Mouse (Mus musculus): ENCODE results near the gene Adamts10. TPM values are rescaled to one million over a fixed set of nuclear protein-coding genes. Genes with fewer than 3 reads are reported as not detected.

Gene Adamts10
- polyA plus RNA-seq, 1 experiment from 2014 or later = 5.9 TPM

DNA sequence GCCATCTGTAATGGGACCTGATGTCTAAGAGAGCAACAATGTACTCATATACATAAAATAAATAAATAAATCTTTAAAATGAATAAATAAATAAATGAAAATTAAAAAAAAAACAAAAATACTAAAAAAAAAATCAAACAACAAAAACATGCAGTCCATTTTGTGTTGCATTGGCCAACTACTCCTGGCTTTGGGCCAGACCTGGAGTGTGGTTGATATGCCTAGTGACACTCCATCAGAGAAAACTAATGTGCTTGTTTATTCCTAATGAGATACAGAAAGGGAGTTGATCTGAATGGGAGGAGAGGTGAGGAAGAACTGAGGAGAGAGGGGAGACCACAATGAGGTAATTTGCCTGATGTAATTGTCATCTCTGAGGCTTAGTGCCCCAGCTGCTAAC lies 29.4 kb upstream of the Adamts10 start:
- Histone ChIP-seq H3K4me1 (replicated peaks; ENCODE audit: control insufficient read depth, insufficient read depth, low read length) (no peaks in the 10 kb centered on the region), H3K4me3 (ENCODE audit: low read depth, low read length) (no peak overlapping the region), H3K4me2 (replicated peaks; ENCODE audit: low read depth) (no peak overlapping the region), H3K27me3 (replicated peaks; ENCODE audit: control insufficient read depth, insufficient read depth, low read length) (no peaks in the 10 kb centered on the region), H3K36me3 (ENCODE audit: control insufficient read depth, insufficient read depth) (no peaks in the 10 kb centered on the region), H3K9ac (ENCODE audit: low read depth, low read length) (no peak overlapping the region), H3K9me3 (ENCODE audit: control insufficient read depth) (no peaks in the 10 kb centered on the region), H3K27ac (ENCODE audit: low read depth, low read length) (no peak overlapping the region)
- no peak for TF ChIP-seq CTCF (IDR thresholded peaks at IDR 0.05; ENCODE audit: low read depth)
- ATAC-seq = no peak

DNA sequence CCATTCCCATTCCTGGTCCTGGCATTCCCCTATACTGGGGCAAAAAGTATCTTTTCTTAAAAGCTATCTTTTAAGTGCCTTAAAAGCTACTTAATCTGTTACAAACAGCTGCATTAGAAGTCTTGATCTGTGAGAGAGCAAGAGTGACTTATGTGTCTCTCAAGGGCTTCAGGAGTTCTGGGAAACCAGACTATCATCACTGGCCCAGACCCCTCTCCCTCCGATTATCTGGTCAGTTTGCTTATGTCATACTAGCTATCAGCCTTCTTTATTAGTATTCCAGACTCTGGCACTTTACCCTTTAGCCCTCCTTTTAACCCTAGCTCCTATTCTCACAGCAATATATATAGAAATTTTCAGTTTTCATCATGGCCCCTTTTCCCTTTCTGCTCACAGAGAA lies 25.1 kb upstream of the Adamts10 start:
- no peak for TF ChIP-seq CTCF (IDR thresholded peaks at IDR 0.05; ENCODE audit: low read depth)
- 39% methylated on average over 1 of the region's 1 CpGs for WGBS
- H3K27me3 ChIP-seq (replicated peaks; ENCODE audit: control insufficient read depth, insufficient read depth, low read length) = no peaks in the 10 kb centered on the region
- no peaks in the 10 kb centered on the region for H3K36me3 ChIP-seq (ENCODE audit: control insufficient read depth, insufficient read depth)
- H3K4me3 ChIP-seq (ENCODE audit: low read depth, low read length) = no peak overlapping the region
- no peak overlapping the region for H3K4me2 ChIP-seq (replicated peaks; ENCODE audit: low read depth)
- H3K4me1 ChIP-seq (replicated peaks; ENCODE audit: control insufficient read depth, insufficient read depth, low read length) = no peaks in the 10 kb centered on the region
- H3K9me3 ChIP-seq (ENCODE audit: control insufficient read depth) = no peaks in the 10 kb centered on the region
- H3K9ac ChIP-seq (ENCODE audit: low read depth, low read length) = no peak overlapping the region
- no peak overlapping the region for H3K27ac ChIP-seq (ENCODE audit: low read depth, low read length)
- ATAC-seq = no peak

DNA sequence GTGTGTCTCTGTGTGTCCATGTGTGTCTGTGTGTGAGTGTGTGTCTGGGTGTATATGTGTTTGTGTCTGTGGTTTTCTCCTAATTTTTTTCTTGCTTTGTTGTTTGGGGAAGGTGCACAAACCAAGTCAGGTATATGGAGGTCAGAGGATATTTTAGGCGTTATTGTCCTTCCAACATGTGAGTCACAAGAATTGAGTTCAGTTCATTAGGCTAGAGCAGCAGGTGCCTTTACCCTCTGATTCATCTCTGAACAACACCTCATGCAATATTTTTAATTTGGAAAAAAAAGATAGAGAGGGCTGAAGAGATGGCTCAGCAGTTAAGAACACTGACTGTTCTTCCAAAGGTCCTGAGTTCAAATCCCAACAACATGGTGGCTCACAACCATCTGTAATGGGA lies 15.6 kb upstream of the Adamts10 start:
- Histone ChIP-seq H3K9ac (ENCODE audit: low read depth, low read length) (no peak overlapping the region), H3K4me2 (replicated peaks; ENCODE audit: low read depth) (no peak overlapping the region), H3K27me3 (replicated peaks; ENCODE audit: control insufficient read depth, insufficient read depth, low read length) (no peaks in the 10 kb centered on the region), H3K9me3 (ENCODE audit: control insufficient read depth) (no peaks in the 10 kb centered on the region), H3K4me1 (replicated peaks; ENCODE audit: control insufficient read depth, insufficient read depth, low read length) (no peaks in the 10 kb centered on the region), H3K36me3 (ENCODE audit: control insufficient read depth, insufficient read depth) (no peaks in the 10 kb centered on the region), H3K4me3 (ENCODE audit: low read depth, low read length) (no peak overlapping the region), H3K27ac (ENCODE audit: low read depth, low read length) (no peak overlapping the region)
- no peak for ATAC-seq
- no peak for TF ChIP-seq CTCF (IDR thresholded peaks at IDR 0.05; ENCODE audit: low read depth)
- WGBS = 96% methylated on average over 1 of the region's 1 CpGs

DNA sequence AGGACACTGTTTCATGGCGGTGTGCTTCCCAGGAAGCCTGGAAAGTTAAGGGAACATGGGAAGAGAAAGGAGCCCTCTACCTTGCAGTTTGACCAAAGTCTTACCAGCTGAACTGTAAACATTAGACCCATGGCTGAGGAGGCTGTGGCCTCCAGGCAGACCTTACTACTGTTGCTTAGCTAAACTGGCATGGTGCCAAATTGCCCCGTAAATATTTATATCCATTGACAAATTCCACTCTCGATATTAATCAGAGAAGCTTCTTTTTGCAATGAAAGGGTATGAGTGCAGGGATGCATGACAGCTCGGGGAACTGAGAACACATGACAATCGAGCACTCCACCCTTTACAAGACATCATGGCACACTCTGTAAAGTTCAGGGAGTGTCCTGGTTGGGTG lies 13.8 kb upstream of the Adamts10 start:
- Histone ChIP-seq H3K4me3 (ENCODE audit: low read depth, low read length) (no peak overlapping the region), H3K27me3 (replicated peaks; ENCODE audit: control insufficient read depth, insufficient read depth, low read length) (no peaks in the 10 kb centered on the region), H3K4me1 (replicated peaks; ENCODE audit: control insufficient read depth, insufficient read depth, low read length) (no peaks in the 10 kb centered on the region), H3K27ac (ENCODE audit: low read depth, low read length) (no peak overlapping the region), H3K4me2 (replicated peaks; ENCODE audit: low read depth) (no peak overlapping the region), H3K36me3 (ENCODE audit: control insufficient read depth, insufficient read depth) (no peaks in the 10 kb centered on the region), H3K9ac (ENCODE audit: low read depth, low read length) (no peak overlapping the region), H3K9me3 (ENCODE audit: control insufficient read depth) (no peaks in the 10 kb centered on the region)
- ATAC-seq = no peak
- TF ChIP-seq CTCF (IDR thresholded peaks at IDR 0.05; ENCODE audit: low read depth) = no peak
- 44% methylated on average over 5 of the region's 5 CpGs for WGBS

DNA sequence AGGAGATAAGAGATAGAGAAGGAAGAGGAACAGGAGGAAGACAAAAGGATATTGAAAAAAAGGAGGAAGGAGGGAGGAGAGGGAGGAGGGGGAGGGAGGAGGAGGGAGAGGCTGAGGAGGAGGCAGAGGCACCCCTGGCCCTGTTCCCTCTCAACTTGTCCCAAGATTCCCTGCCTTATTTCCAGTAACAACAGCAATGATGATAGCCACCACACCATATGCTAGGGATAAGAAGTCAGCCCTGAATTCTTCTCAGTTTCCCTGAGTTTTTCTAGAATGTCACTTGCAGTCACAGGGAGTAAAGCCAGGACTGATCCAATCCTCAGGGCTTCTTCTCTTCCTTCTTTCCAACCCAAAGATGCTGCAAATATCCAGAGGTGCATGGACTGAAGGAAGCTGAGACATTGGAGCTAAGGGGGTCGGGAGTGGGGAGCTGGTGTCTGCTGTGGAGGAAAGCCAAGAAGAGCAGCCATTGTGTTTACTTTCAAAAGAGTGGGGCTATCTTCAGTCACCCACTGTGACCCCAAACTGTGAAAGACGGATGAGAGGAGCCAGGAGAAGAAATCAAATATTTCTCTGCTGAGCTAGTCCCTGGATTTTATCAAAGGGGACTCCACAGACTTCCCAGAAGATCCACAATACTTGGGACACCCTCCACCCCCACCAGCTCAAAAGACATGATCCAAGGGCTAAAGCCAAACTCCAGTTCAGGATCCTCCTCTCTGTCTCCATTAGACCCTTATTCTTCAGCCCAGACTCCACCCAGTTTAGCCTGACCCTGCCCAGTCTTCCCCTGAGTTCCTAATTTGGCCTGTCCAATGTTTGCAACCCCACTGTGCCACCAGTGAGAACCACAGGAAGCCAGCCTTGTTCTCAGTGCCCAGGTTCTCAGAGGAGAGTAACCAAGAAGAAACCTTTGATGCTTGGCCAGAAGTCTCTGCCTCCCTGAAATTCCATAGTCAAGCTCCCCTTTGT lies 11.3 kb upstream of the Adamts10 start:
- Histone ChIP-seq H3K36me3 (ENCODE audit: control insufficient read depth, insufficient read depth) (no peaks in the 10 kb centered on the region), H3K4me2 (replicated peaks; ENCODE audit: low read depth) (no peak overlapping the region), H3K9ac (ENCODE audit: low read depth, low read length) (no peak overlapping the region), H3K4me1 (replicated peaks; ENCODE audit: control insufficient read depth, insufficient read depth, low read length) (no peaks in the 10 kb centered on the region), H3K27me3 (replicated peaks; ENCODE audit: control insufficient read depth, insufficient read depth, low read length) (no peaks in the 10 kb centered on the region), H3K4me3 (ENCODE audit: low read depth, low read length) (no peak overlapping the region), H3K27ac (ENCODE audit: low read depth, low read length) (no peak overlapping the region), H3K9me3 (ENCODE audit: control insufficient read depth) (no peaks in the 10 kb centered on the region)
- TF ChIP-seq CTCF (IDR thresholded peaks at IDR 0.05; ENCODE audit: low read depth) = no peak
- no peak for ATAC-seq
- WGBS = 39% methylated on average over 2 of the region's 2 CpGs

DNA sequence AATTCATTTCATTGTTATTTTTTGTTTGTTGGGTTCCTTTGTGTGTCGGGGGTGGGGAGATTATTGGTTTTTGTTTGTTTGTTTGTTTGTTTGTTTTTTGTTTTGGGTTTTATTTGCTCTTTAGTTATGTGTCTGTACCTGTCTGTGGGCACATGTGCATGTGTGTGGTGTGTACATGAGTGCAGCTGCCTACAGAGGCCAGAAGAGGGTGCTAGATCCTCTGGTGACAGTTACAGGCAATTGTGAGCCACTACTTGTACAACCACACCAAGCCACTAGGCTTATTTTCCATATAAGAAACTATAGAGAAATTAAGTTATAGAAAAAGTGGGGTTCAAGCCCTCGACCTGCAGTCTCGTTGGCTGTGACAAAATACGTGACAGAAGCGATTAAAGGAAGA lies 10.1 kb upstream of the Adamts10 start:
- TF ChIP-seq CTCF (IDR thresholded peaks at IDR 0.05; ENCODE audit: low read depth) = peak; percentile 56
- ATAC-seq = no peak
- no peaks in the 10 kb centered on the region for H3K27me3 ChIP-seq (replicated peaks; ENCODE audit: control insufficient read depth, insufficient read depth, low read length)
- H3K4me3 ChIP-seq (ENCODE audit: low read depth, low read length) = no peak overlapping the region
- no peak overlapping the region for H3K4me2 ChIP-seq (replicated peaks; ENCODE audit: low read depth)
- no peak overlapping the region for H3K9ac ChIP-seq (ENCODE audit: low read depth, low read length)
- 85% methylated on average over 5 of the region's 5 CpGs for WGBS
- H3K36me3 ChIP-seq (ENCODE audit: control insufficient read depth, insufficient read depth) = no peaks in the 10 kb centered on the region
- H3K27ac ChIP-seq (ENCODE audit: low read depth, low read length) = no peak overlapping the region
- no peaks in the 10 kb centered on the region for H3K4me1 ChIP-seq (replicated peaks; ENCODE audit: control insufficient read depth, insufficient read depth, low read length)
- no peaks in the 10 kb centered on the region for H3K9me3 ChIP-seq (ENCODE audit: control insufficient read depth)
